Mouse (Mus musculus): ENCODE measurements around the gene Elac2. TPM values are rescaled to one million over a fixed set of nuclear protein-coding genes. Genes with fewer than 3 reads are reported as not detected.

The Elac2 gene
- total and polyA plus RNA-seq, 3 experiments: 73.1 to 112 (median 90.4) TPM

- no peaks in the 10 kb centered on the region for H3K36me3 ChIP-seq (ENCODE audit: control insufficient read depth in 1 of 2, insufficient read depth in 2 of 2, low read length in 2 of 2)
- TF ChIP-seq CHD1 (IDR thresholded peaks at IDR 0.05; ENCODE audit: low read depth, low read length) (no peak), RAD21 (IDR thresholded peaks at IDR 0.05; ENCODE audit: low read depth, low read length) (no peak), ETS1 (IDR thresholded peaks at IDR 0.05; ENCODE audit: low read depth, low read length) (no peak), GABPA (IDR thresholded peaks at IDR 0.05; ENCODE audit: low read depth, low read length) (no peak), JUND (IDR thresholded peaks at IDR 0.05; ENCODE audit: low read depth, low read length) (no peak), E2F4 (IDR thresholded peaks at IDR 0.05; ENCODE audit: borderline replicate concordance, low read depth, low read length) (no peak), ELF1 (IDR thresholded peaks at IDR 0.05; ENCODE audit: low read depth, low read length) (no peak), CHD2 (IDR thresholded peaks at IDR 0.05; ENCODE audit: low read length) (no peak), POLR2AphosphoS2 (IDR thresholded peaks at IDR 0.05; ENCODE audit: low read length) (no peak), ZMIZ1 (IDR thresholded peaks at IDR 0.05; ENCODE audit: low read depth, low read length) (no peak), TAL1 (IDR thresholded peaks at IDR 0.05; ENCODE audit: low read length) (no peak), ZC3H11A (IDR thresholded peaks at IDR 0.05; ENCODE audit: low read depth, low read length) (no peak), USF2 (IDR thresholded peaks at IDR 0.05; ENCODE audit: borderline replicate concordance in 1 of 2, insufficient read depth in 1 of 2, low read depth in 1 of 2, low read length in 2 of 2) (no peak), MAZ (IDR thresholded peaks at IDR 0.05; ENCODE audit: low read depth, low read length) (no peak)
Measured at GRCm38 (mm10) chr11:65050819-65051218, 72.0 kb downstream of the Elac2 start.

More at GRCm38 (mm10) chr11:65050819-65051218, 72.0 kb downstream of the Elac2 start:
- Histone ChIP-seq H3K79me2 (ENCODE audit: control insufficient read depth, insufficient read depth, low read length, poor library complexity) (no peaks in the 10 kb centered on the region), H3K9me3 (replicated peaks; ENCODE audit: insufficient read depth, low read length) (no peaks in the 10 kb centered on the region), H3K9ac (ENCODE audit: control insufficient read depth, low read depth, low read length, poor library complexity, severe bottlenecking) (no peak overlapping the region), H3K27ac (ENCODE audit: control insufficient read depth, low read depth, low read length) (no peak overlapping the region), H3K4me3 (ENCODE audit: control insufficient read depth in 1 of 2, insufficient read depth in 1 of 2, low read depth in 2 of 2, low read length in 2 of 2) (no peak overlapping the region), H3K27me3 (ENCODE audit: control insufficient read depth in 1 of 2, insufficient read depth in 2 of 2, low read length in 2 of 2) (no peaks in the 10 kb centered on the region; a peak in 1 of 4 replicates), H3K4me1 (ENCODE audit: control insufficient read depth in 1 of 2, insufficient read depth in 2 of 2, low read length in 2 of 2) (no peaks in the 10 kb centered on the region)
- DNase-seq (ENCODE audit: low read depth, low spot score): no peak

Other genes starting within 250 kb of the Elac2 start
- gene 1700086D15Rik, start 180.9 kb downstream of the Elac2 start, total RNA-seq (2012; rRNA removed): not detected in 2 replicates
- not detected for gene 1700086D15Rik, start 180.9 kb downstream of the Elac2 start, polyA plus RNA-seq (2012; ENCODE audit: insufficient read depth in 1 of 2, insufficient read length in 2 of 2, low read depth in 1 of 2, low replicate concordance in 2 of 2, missing spikeins in 1 of 2)
- gene Arhgap44, start 183.9 kb downstream of the Elac2 start, total RNA-seq (2012; rRNA removed): not detected in 2 replicates
- under 1 TPM in 1 of 2 experiments, not detected in 1; 0.08 TPM for gene Arhgap44, start 183.9 kb downstream of the Elac2 start, polyA plus RNA-seq (2012; ENCODE audit: insufficient read depth in 1 of 2, insufficient read length in 2 of 2, low read depth in 1 of 2, low replicate concordance in 2 of 2, missing spikeins in 1 of 2)

Measured in MEL (cell line).